Mouse (Mus musculus) CD4-positive, CD25-positive, alpha-beta regulatory T cell, adult 4 months (primary cell): ENCODE data around the gene E2f7. TPM values are rescaled to one million over a fixed set of nuclear protein-coding genes. Genes with fewer than 3 reads are reported as not detected.

Experiments
- ATAC-seq: one replicate; pipeline ENCODE4 v1.8.0; 2017
- polyA plus RNA-seq, 2 experiments: library from polyadenylated mRNA; unstranded; fragments of 100-300 nt; shearing (Covaris generic); gene quantifications; one replicate each; pipeline ENCODE4 v1.2.1; 2017

The E2f7 gene
- polyA plus RNA-seq, 2 experiments from 2014 or later = 0.38 to 1.3 TPM

- no peak for ATAC-seq
Measured at GRCm38 (mm10) chr10:110781772-110782171, 36.5 kb downstream of the E2f7 start.

- no peak for ATAC-seq
Measured at GRCm38 (mm10) chr10:110782655-110783054, 37.4 kb downstream of the E2f7 start.

- ATAC-seq = no peak
Measured at GRCm38 (mm10) chr10:110788049-110788752, 43.0 kb downstream of the E2f7 start.

GRCm38 (mm10) chr10:110789683-110790082, 44.4 kb downstream of the E2f7 start:
- no peak for ATAC-seq

- no peak for ATAC-seq
Measured at GRCm38 (mm10) chr10:110793150-110793787, 48.0 kb downstream of the E2f7 start.

- ATAC-seq = peak; percentile 90
Measured at GRCm38 (mm10) chr10:110794564-110795205, 49.4 kb downstream of the E2f7 start.

- ATAC-seq = no peak
Measured at GRCm38 (mm10) chr10:110795206-110795796, 50.1 kb downstream of the E2f7 start.

- no peak for ATAC-seq
Measured at GRCm38 (mm10) chr10:110801296-110801695, 56.1 kb downstream of the E2f7 start.

GRCm38 (mm10) chr10:110804279-110805024, 59.2 kb downstream of the E2f7 start:
- ATAC-seq = no peak

- no peak for ATAC-seq
Measured at GRCm38 (mm10) chr10:110805025-110805740, 59.9 kb downstream of the E2f7 start.

- ATAC-seq = no peak
Measured at GRCm38 (mm10) chr10:110806471-110806870, 61.2 kb downstream of the E2f7 start.

GRCm38 (mm10) chr10:110810528-110810927, 65.3 kb downstream of the E2f7 start:
- ATAC-seq = no peak

- ATAC-seq = no peak
Measured at GRCm38 (mm10) chr10:110811209-110811861, 66.1 kb downstream of the E2f7 start.

GRCm38 (mm10) chr10:110811862-110812225, 66.6 kb downstream of the E2f7 start:
- ATAC-seq = no peak

GRCm38 (mm10) chr10:110821139-110821538, 75.9 kb downstream of the E2f7 start:
- no peak for ATAC-seq

- no peak for ATAC-seq
Measured at GRCm38 (mm10) chr10:110821692-110822091, 76.5 kb downstream of the E2f7 start.

GRCm38 (mm10) chr10:110832336-110832735, 87.1 kb downstream of the E2f7 start:
- ATAC-seq = no peak

- no peak for ATAC-seq
Measured at GRCm38 (mm10) chr10:110835115-110835806, 90.0 kb downstream of the E2f7 start.
